Mouse (Mus musculus): Measurements from ENCODE around the gene Atg3. TPM values are rescaled to one million over a fixed set of nuclear protein-coding genes. Genes with fewer than 3 reads are reported as not detected.
A peak's percentile ranks its signal among the peaks of the same experiment; 100 is the strongest.

The Atg3 gene
- total RNA-seq, 1 experiment = 14.0 TPM

- no peaks in the 10 kb centered on the region for H3K9me3 ChIP-seq (ENCODE audit: control insufficient read depth, insufficient read depth, low read depth, low read length)
- no peaks in the 10 kb centered on the region for H3K36me3 ChIP-seq (ENCODE audit: control insufficient read depth, insufficient read depth, low read length, poor library complexity, severe bottlenecking)
- DNase-seq (ENCODE audit: low read depth, low spot score) = peak; percentile 66
- no peak overlapping the region for H3K27ac ChIP-seq (ENCODE audit: insufficient read depth, low read depth, low read length, poor library complexity, severe bottlenecking)
- H3K4me1 ChIP-seq (ENCODE audit: control insufficient read depth in 2 of 2, insufficient read depth in 2 of 2, low read length in 2 of 2, poor library complexity in 1 of 2) = no peaks in the 10 kb centered on the region
- no peak overlapping the region for H3K4me3 ChIP-seq (ENCODE audit: insufficient read depth in 1 of 2, low read depth in 1 of 2, low read length in 2 of 2, poor library complexity in 1 of 2, severe bottlenecking in 1 of 2)
- no peak for TF ChIP-seq ZNF384 (IDR thresholded peaks at IDR 0.05; ENCODE audit: low read depth, low read length)
- TF ChIP-seq MAFK (IDR thresholded peaks at IDR 0.05; ENCODE audit: insufficient read depth, low read depth, low read length) = no peak
- TF ChIP-seq HCFC1 (IDR thresholded peaks at IDR 0.05; ENCODE audit: borderline replicate concordance, insufficient read depth, low read length) = no peak
- no peak for TF ChIP-seq ZC3H11A (IDR thresholded peaks at IDR 0.05; ENCODE audit: borderline replicate concordance, low read depth, low read length)
- TF ChIP-seq CHD2 (IDR thresholded peaks at IDR 0.05; ENCODE audit: low read depth, low read length) = no peak
- H3K9ac ChIP-seq (ENCODE audit: insufficient read depth, low read depth, low read length, poor library complexity, severe bottlenecking) = no peak overlapping the region
- in situ Hi-C loops (cut with MboI; ENCODE audit: low sequenced_read_pairs in 2 of 2, unreplicated experiment in 2 of 2) = no loop called here
Measured at GRCm38 (mm10) chr16:45192613-45193012, 34.0 kb downstream of the Atg3 start.

- in situ Hi-C loops (cut with MboI; ENCODE audit: low sequenced_read_pairs in 2 of 2, unreplicated experiment in 2 of 2) = no loop called here
- Histone ChIP-seq H3K4me3 (ENCODE audit: insufficient read depth in 1 of 2, low read depth in 1 of 2, low read length in 2 of 2, poor library complexity in 1 of 2, severe bottlenecking in 1 of 2) (no peak overlapping the region), H3K9me3 (ENCODE audit: control insufficient read depth, insufficient read depth, low read depth, low read length) (no peaks in the 10 kb centered on the region), H3K4me1 (ENCODE audit: control insufficient read depth in 2 of 2, insufficient read depth in 2 of 2, low read length in 2 of 2, poor library complexity in 1 of 2) (no peaks in the 10 kb centered on the region), H3K9ac (ENCODE audit: insufficient read depth, low read depth, low read length, poor library complexity, severe bottlenecking) (no peak overlapping the region), H3K27ac (ENCODE audit: insufficient read depth, low read depth, low read length, poor library complexity, severe bottlenecking) (no peak overlapping the region), H3K36me3 (ENCODE audit: control insufficient read depth, insufficient read depth, low read length, poor library complexity, severe bottlenecking) (no peaks in the 10 kb centered on the region)
- TF ChIP-seq CHD2 (IDR thresholded peaks at IDR 0.05; ENCODE audit: low read depth, low read length) = no peak
- peak; percentile 50; the same call in 1 of the 2 replicates for TF ChIP-seq ZC3H11A (IDR thresholded peaks at IDR 0.05; ENCODE audit: borderline replicate concordance, low read depth, low read length)
- no peak for TF ChIP-seq MAFK (IDR thresholded peaks at IDR 0.05; ENCODE audit: insufficient read depth, low read depth, low read length)
- TF ChIP-seq HCFC1 (IDR thresholded peaks at IDR 0.05; ENCODE audit: borderline replicate concordance, insufficient read depth, low read length) = no peak
- no peak for TF ChIP-seq ZNF384 (IDR thresholded peaks at IDR 0.05; ENCODE audit: low read depth, low read length)
- DNase-seq (ENCODE audit: low read depth, low spot score) = peak; percentile 68
Measured at GRCm38 (mm10) chr16:45196816-45197215, 38.2 kb downstream of the Atg3 start.

- H3K36me3 ChIP-seq (ENCODE audit: control insufficient read depth, insufficient read depth, low read length, poor library complexity, severe bottlenecking) = no peaks in the 10 kb centered on the region
- no peak overlapping the region for H3K9ac ChIP-seq (ENCODE audit: insufficient read depth, low read depth, low read length, poor library complexity, severe bottlenecking)
- H3K4me3 ChIP-seq (ENCODE audit: insufficient read depth in 1 of 2, low read depth in 1 of 2, low read length in 2 of 2, poor library complexity in 1 of 2, severe bottlenecking in 1 of 2) = no peak overlapping the region
- TF ChIP-seq ZC3H11A (IDR thresholded peaks at IDR 0.05; ENCODE audit: borderline replicate concordance, low read depth, low read length) (no peak), ZNF384 (IDR thresholded peaks at IDR 0.05; ENCODE audit: low read depth, low read length) (no peak), HCFC1 (IDR thresholded peaks at IDR 0.05; ENCODE audit: borderline replicate concordance, insufficient read depth, low read length) (no peak), MAFK (IDR thresholded peaks at IDR 0.05; ENCODE audit: insufficient read depth, low read depth, low read length) (no peak), CHD2 (IDR thresholded peaks at IDR 0.05; ENCODE audit: low read depth, low read length) (no peak)
- no peak overlapping the region for H3K27ac ChIP-seq (ENCODE audit: insufficient read depth, low read depth, low read length, poor library complexity, severe bottlenecking)
- in situ Hi-C loops (cut with MboI; ENCODE audit: low sequenced_read_pairs in 2 of 2, unreplicated experiment in 2 of 2) = no loop called here
- no peaks in the 10 kb centered on the region for H3K9me3 ChIP-seq (ENCODE audit: control insufficient read depth, insufficient read depth, low read depth, low read length)
- DNase-seq (ENCODE audit: low read depth, low spot score) = no peak
- H3K4me1 ChIP-seq (ENCODE audit: control insufficient read depth in 2 of 2, insufficient read depth in 2 of 2, low read length in 2 of 2, poor library complexity in 1 of 2) = no peaks in the 10 kb centered on the region
Measured at GRCm38 (mm10) chr16:45201395-45201794, 42.8 kb downstream of the Atg3 start.

- Histone ChIP-seq H3K9me3 (ENCODE audit: control insufficient read depth, insufficient read depth, low read depth, low read length) (no peaks in the 10 kb centered on the region), H3K4me3 (ENCODE audit: insufficient read depth in 1 of 2, low read depth in 1 of 2, low read length in 2 of 2, poor library complexity in 1 of 2, severe bottlenecking in 1 of 2) (no peak overlapping the region), H3K27ac (ENCODE audit: insufficient read depth, low read depth, low read length, poor library complexity, severe bottlenecking) (no peak overlapping the region), H3K36me3 (ENCODE audit: control insufficient read depth, insufficient read depth, low read length, poor library complexity, severe bottlenecking) (no peaks in the 10 kb centered on the region), H3K9ac (ENCODE audit: insufficient read depth, low read depth, low read length, poor library complexity, severe bottlenecking) (no peak overlapping the region), H3K4me1 (ENCODE audit: control insufficient read depth in 2 of 2, insufficient read depth in 2 of 2, low read length in 2 of 2, poor library complexity in 1 of 2) (no peaks in the 10 kb centered on the region)
- in situ Hi-C loops (cut with MboI; ENCODE audit: low sequenced_read_pairs in 2 of 2, unreplicated experiment in 2 of 2) = no loop called here
- DNase-seq (ENCODE audit: low read depth, low spot score) = no peak
- TF ChIP-seq CHD2 (IDR thresholded peaks at IDR 0.05; ENCODE audit: low read depth, low read length) (no peak), ZC3H11A (IDR thresholded peaks at IDR 0.05; ENCODE audit: borderline replicate concordance, low read depth, low read length) (no peak), ZNF384 (IDR thresholded peaks at IDR 0.05; ENCODE audit: low read depth, low read length) (no peak), MAFK (IDR thresholded peaks at IDR 0.05; ENCODE audit: insufficient read depth, low read depth, low read length) (no peak), HCFC1 (IDR thresholded peaks at IDR 0.05; ENCODE audit: borderline replicate concordance, insufficient read depth, low read length) (no peak)
Measured at GRCm38 (mm10) chr16:45204438-45204837, 45.9 kb downstream of the Atg3 start.
